Mouse (Mus musculus): ENCODE data around the gene Fam20a. TPM values are rescaled to one million over a fixed set of nuclear protein-coding genes. Genes with fewer than 3 reads are reported as not detected.

The Fam20a gene
- total RNA-seq, 2 experiments from 2014 or later = not detected

DNA sequence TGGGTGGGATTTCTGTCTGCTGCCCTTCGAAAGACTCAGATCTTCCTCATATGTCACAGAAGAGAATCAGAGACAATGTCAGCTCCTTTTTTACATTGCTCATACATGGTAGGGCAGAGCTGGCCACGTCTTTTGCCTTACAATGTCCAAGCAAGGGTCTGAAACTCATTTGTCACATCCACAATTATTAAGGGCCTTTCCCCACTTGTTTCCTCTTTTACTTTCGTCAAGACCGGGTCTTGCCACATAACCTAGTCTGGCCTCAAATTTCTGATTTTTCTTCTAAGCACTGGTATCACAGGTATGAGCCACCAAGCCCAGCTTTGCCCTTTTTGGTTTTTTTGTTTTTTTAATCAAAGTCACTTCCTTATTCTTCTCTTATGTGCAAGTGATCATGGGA is 25.6 kb downstream of the Fam20a start:
- peak; percentile 80 for ATAC-seq (replicated peaks; ENCODE audit: poor library complexity, severe bottlenecking)

DNA sequence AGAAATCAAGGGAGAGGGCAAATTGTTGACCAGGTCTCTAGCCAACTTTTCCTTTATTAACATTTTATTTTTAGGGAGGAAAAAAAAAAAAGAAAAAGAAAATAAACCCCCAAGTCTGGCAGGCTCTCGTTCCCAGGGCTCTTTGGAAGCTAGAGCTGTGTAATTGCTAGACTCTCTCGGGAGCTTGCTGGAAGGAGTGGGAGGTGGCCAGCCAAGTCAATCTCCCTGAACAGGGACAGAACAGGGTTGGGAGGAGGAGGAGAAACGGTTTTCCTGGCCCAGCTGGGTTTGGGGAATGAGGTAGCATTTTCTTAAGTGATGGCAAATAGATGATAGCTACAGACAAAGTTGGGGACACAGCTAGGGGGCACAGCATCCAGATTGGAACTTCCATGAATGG is 29.3 kb downstream of the Fam20a start:
- no peak for ATAC-seq (replicated peaks; ENCODE audit: poor library complexity, severe bottlenecking)

DNA sequence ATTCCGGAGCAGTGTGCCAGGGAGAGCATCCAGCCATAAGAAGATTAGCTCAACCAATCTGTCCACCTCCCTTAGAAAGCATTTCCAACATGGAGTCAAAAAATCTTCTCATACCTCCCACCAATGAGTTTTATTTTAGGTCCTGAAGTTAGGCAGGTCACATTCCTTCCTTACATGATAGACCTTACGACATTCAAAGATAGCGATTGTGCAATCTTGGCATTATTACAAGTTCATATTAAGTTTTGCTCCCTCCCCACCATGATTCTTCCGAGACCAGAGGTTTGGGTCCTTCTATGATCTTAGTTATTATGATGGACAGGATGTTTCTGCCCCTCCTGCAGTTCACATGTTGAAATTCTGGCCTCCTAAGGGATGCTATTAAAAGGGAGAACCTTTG is 32.5 kb downstream of the Fam20a start:
- no peak for ATAC-seq (replicated peaks; ENCODE audit: poor library complexity, severe bottlenecking)

DNA sequence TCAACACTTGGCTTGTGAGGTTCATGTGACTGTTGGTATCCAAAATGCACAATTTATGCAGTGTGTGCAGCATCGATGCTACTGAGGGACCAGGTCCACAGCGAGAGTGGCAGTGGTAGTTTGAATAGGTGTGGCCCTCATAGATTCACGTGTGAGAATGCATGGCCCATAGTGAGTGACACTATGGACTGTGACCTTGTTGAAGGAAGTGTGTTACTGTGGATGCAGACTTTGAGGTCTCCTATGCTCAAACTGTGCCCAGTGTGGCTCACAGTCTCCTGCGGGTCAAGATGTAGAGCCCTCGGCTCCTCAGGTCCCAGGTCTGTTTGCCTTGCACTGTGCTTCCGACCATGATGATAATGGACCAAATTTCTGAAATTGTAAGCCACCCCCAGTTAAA is 39.9 kb downstream of the Fam20a start:
- ATAC-seq (replicated peaks; ENCODE audit: poor library complexity, severe bottlenecking) = no peak

DNA sequence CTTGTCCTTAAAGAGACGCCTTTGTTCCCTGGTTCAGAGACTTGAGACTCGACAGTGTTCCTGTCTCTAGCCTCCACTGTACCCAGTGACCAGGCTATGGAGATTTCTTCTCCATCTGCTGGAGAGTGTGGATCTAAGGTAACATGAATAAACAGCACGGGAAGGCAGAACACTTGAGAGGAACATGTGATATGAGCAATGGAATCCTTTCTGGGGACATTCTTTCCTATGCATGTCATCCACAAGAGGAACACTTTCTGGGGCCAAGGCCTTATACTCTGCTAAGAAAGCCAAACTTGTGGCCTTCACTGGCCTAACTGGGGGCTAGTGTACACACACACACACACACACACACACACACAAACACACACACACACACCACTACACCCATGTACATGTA is 40.5 kb downstream of the Fam20a start:
- ATAC-seq (replicated peaks; ENCODE audit: poor library complexity, severe bottlenecking) = no peak

DNA sequence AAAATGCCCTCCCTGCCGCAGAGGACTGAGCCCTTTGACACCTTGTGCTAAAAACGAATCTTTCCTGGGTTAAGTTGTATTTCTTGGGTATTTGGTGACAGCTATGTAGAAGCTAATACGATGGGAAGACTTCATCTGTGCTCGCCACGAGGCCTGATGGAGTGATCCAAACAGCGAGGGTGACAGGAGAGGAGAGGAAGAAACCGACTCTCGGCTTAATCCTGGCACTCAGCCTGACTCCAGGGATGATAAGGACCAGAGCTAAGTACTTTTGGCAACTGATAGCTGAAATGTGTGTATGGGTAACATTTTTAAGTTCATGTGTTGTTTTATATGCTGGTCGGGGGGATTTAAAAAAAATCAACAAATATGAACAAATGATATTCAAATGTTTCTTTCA is 41.1 kb downstream of the Fam20a start:
- ATAC-seq (replicated peaks; ENCODE audit: poor library complexity, severe bottlenecking) = no peak

DNA sequence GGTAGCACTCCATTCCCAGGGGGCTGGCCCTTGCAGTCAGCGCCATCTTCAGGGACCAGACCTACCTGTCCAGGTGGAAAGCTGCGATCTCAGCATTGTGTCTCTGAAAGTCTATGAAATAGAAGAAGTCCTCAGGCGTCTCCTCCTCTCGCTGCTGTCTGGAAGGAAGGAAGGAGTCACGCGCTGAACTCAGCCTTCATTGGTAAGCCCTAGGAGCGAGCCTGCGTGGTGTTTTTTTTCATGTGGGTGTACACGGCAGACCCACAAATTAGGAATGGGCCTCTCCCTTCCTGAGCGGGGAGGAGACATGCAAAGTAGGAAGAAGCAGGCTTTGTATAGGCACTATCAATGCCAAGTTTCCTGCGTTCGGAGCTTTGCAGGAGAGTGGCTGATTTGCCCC is 43.8 kb downstream of the Fam20a start:
- no peak for ATAC-seq (replicated peaks; ENCODE audit: poor library complexity, severe bottlenecking)

DNA sequence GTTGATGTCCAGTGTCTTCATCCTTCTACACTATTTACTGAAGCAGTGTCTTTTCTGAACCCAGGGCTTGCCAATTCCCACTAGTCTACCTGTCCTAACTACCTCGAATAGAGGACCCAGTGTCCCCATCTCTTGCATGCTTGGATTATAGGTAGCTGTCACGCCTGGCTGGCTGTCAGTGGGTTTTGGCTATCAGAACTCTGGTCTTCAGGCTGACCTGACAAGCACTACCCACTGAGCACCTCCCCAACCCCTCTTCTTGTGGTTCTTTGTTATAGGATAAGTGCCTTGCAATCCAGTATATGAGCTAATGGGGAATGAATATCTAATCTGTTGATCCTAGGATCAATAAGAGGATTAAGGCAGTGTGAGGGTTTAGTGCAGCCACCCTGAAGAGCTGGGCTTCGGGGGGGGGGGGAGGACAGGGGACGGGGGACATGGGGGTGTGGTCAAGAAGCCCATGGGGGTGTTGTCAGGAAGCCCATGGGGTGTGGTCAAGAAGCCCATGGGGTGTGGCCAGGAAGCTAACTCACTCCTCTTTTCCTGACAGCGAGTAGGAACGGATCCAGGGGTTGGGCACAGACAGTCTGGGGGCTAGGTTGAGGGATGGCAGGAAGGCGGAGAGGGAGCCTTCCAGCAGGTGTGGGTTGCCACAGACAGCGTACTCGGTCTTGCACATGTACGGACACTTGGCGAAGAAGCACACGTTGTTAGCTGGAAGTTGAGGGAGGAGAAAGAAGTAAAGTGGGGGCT is 45.3 kb downstream of the Fam20a start:
- no peak for ATAC-seq (replicated peaks; ENCODE audit: poor library complexity, severe bottlenecking)

DNA sequence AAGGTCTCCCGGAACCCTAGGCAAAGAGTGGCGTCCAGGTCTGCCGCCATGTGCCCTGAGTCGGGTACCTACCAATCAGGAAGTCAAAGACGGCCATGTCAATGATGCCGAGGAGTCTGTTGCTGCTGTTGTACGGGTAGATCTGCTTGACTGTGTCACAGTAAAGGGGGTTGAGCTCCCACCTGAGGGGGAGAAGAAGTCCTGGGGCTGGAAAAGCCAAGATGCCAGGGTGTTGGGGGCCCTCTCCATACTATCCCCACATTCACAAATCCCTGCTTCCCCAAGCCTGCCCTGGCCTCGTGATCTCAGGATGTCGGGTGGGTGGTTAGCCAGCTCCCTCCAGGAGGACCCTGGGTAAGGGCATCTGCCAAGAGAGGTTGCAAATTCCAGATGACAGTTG is 46.3 kb downstream of the Fam20a start:
- no peak for ATAC-seq (replicated peaks; ENCODE audit: poor library complexity, severe bottlenecking)

DNA sequence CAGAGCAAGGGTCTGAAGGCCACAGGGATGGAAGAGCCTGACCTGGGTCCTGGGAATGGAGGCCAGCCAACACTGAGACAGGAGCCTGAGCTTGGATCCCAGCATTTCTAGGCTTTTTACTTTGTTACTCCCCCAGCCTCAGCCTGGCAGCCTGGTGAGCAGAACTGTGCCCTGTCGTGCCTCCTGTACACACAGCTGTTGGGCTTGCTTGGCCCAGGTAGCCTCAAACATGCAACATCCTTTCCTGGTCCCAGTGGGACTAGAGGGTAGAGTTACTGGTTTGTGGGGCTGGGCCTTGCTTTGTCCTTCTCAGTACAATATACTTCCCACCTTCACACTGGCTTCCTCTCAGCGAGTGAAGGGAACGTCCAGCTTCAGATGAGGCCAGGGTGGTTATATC is 46.9 kb downstream of the Fam20a start:
- ATAC-seq (replicated peaks; ENCODE audit: poor library complexity, severe bottlenecking) = no peak

DNA sequence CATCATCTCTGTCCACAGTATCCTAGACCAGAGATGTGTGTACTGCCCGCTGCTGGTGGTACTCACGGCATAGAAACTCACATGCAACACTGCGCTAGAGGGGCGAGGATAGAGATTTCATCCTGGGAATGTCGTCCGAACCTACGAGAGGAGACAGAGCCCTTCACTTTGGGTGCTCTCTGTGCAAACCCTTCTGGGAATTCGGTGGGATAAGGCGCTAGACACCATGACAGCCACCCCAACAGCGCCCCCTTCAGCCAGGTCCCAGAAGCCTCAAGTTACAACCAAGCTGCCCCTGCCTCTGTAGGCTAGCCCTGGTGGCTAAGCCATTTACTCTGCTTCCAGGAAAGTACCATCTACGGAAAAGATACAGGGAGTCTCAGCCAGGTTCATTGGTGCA is 47.5 kb downstream of the Fam20a start:
- no peak for ATAC-seq (replicated peaks; ENCODE audit: poor library complexity, severe bottlenecking)

DNA sequence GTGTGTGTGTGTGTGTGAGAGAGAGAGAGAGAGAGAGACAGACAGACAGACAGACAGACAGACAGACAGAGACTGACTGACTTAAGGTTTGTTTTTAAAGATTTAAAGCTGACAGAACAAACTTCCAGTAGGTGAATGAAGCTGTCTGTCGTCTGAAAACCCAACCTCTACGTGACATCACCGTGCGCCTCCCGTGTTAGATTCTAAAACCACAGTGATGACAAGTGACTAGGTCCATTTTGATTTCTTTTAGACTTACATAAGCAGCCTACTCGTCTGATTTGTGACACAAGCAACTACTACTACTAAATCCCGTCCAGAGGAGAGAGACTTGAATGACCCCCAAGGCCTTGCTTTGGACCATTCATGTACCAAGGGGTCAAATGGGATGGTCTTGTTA is 48.3 kb downstream of the Fam20a start:
- no peak for ATAC-seq (replicated peaks; ENCODE audit: poor library complexity, severe bottlenecking)

DNA sequence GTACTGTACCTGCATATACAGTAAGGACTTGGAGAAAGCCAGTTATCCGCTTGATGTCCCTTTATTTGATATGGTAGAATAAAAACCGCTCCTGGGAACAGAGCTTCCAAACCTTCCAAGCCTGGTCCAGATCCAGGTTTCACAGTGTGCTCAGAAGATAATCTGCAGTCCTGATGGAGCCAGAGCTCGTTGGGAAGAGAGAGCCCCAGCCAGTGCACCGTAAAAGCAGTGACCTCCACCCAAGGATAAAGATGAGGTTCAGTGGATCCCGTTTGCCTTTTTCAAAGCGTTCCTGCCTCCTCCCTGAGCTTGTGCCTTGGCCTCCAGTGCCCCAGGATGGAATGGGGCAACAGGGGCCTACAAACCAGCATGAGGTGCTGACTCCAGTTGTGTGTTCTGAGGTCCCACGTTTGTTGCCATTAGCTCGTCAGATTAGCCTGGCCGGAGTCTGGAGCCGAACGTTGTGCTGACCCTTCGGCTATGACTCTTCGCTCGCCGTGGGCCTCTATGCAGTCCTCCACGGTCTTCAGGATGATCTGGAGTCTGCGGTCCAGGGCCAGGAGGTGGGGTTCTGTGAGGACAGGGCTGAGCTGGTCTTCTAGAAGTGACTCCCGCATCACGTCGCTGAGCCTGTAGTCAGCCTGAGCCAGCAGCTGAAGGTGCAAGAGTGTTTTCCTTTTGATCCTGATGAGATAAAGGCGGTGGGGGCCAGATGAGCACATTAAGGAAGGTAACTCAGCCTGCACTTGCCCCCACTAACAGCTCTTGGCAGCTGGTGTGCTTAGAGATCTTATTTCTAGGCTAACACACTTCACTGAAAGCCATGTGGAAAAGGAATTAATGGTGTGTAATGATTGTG is 49.0 kb downstream of the Fam20a start:
- ATAC-seq (replicated peaks; ENCODE audit: poor library complexity, severe bottlenecking) = no peak

DNA sequence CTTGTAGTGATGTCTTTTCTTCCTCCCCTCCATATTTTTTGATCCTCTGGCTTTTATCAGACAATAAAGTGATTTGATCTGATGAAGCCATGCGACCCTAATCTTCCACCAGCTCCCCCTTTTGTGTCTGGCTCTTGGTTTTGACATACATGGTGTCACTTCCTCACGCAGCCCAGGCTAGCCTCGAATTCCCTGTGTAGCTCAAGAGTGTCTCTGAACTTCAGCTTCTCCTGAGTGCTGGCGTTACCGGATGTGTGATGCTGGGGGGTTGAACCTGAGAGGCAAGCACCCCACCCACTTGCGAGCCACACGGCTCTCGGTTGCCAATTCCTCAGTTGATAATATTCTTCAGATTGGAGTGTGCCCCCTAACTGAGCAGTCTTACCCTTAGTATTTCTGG is 49.7 kb downstream of the Fam20a start:
- ATAC-seq (replicated peaks; ENCODE audit: poor library complexity, severe bottlenecking) = no peak

DNA sequence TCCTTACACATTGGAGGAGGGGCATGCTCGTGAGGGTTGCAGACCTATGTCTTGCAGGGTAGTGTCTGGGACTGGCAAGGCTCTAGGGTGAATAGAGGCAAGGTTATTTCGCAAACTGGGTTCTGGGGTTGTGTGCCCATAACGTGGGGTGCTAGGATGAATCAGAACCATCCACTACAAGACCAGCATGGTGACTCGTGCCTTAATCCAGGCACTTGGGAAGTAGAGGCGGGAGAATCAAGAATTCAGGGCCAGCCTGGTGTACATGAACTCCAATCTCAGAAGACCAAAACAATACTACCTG is 50.1 kb downstream of the Fam20a start:
- peak; percentile 32; the same call in 1 of the 2 replicates for ATAC-seq (replicated peaks; ENCODE audit: poor library complexity, severe bottlenecking)

DNA sequence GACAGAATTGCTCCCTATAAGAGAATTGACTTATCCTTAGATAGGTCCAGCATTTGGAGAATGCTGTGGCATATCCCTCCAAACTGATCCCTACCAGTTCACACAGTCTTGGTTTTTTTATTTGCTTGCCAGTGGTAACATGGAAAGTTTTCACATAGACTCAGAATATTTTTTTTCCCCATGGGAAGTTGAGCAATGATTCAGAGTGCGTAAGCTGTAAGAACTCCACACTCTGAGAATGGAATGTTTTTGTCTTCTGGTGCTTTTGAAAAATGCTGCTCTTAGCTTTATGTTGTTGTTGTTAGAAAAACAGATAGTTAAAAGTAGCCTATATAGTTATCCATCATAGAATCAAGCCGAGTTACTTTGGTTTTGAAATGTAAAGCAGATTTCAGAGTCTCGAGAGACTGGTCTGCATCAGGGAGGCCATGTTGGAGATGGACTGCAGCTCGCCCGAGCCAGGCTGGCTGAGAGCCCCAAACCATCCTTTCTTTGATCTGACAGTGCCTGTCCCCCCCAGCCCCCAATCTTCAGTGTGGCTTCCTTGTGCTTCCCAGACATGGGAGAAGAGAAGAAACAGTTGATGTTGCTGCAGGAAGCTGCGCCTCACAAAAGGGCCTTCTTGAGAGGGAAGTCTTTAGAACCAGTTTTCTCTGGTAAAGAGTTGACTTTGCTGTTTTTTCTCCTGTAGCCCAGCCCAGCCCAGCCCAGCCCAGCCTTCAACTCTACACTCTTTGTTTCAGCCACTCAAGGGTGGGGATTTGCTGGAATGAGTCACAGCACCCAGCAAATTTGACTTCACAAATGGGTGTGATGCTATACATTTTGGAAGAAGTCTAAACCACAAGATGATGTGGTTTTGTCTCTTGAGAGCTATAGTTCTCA is 50.7 kb downstream of the Fam20a start:
- ATAC-seq (replicated peaks; ENCODE audit: poor library complexity, severe bottlenecking) = no peak

DNA sequence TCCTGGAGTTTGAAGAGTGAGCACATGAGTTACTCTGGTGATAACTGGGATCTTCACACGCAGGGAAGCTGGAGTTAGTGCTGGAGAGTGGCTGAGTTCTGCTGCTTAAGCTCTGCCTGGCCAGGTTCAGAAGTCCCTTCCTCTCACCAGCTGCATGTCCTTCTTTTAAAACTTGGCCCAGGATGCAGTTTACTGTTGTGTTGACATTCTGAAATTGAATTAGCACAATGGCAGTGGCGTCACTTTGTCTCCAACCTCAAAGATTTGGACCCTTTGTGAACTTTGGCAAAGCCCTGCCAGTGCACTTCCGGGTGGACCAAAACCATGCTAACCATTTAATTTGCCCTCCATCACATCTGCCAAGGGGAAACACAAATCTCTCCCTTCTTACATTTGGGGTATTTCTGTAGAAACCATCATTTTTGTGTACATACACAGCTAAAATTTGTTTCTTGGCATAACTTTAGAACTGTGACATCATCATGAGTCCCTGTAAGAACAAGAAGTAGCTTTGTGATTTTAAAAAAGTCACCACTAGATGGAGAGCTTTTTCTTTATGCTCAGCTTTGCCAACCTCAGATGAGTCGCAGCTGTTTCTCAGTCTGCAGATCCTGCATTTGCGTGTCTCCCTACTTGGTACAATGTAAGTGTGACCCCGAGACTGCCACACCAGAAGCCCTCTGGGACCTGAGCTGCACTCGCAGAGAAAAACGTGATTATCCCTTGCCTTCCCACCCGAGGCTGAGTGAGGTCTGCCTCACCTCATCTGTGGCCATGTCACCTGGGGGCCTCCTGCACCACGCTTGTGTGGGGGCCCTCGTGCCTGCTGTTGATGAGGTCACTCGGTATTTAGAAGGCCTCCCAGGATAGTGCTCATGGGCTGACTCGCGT is 51.8 kb downstream of the Fam20a start:
- ATAC-seq (replicated peaks; ENCODE audit: poor library complexity, severe bottlenecking) = peak; percentile 43; the same call in 1 of the 2 replicates

DNA sequence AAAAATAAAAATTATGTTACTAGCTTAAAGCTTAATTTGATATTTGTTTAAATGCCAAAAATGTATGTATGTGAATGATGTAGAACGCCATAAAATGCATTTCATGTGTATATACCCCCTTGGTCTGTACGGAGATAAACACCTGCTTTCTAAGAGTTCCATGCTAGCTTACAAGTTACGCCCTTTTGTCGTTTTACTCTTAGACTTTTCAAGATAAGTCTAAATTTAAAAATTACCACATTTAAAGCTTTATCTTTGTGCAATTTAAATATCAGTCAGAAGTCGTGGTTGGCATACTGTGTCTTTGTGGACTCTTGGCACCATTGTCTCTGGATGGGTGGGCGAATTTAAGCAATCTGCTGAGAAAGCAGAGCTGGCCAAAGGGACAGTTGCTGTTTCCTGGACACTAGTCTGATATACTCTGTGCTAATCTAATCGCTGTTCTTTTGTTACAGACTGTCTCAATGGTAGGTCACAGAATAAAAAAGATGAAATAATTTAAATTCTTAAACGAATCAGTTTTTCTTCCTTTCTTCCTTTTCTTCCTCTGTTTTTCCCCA is 52.9 kb downstream of the Fam20a start:
- ATAC-seq (replicated peaks; ENCODE audit: poor library complexity, severe bottlenecking) = no peak

DNA sequence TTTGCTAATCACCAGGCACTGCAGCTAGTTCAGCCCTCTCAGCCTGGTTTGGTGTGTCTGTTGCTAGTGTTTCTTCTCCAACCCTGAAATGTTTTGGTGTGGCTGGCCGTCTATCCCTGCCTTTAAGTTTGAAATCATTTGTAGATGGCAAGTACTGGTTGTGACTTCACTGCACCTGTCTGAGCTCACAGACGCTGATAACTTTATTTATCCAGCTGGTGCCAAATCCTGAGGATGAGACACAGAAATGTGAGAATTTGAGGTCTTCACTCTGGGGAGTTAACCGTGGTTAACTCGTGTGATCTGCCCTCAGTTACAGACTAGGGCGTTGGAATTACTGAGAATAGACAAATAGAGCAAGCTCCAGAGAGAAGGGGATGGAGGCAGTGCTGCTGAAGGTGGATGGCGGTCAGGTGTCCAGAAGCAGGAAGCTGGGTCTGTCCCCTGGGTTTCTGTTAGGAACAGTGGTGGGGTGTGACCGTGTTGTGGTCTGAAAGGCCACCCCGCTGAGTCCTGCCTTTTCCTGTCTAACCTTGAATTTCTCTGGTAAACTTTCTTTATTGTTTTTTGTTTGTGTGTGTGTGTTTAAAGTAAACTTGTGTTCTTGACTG is 53.9 kb downstream of the Fam20a start:
- ATAC-seq (replicated peaks; ENCODE audit: poor library complexity, severe bottlenecking) = no peak
